Mouse (Mus musculus) C2C12 (cell line): ENCODE data around the gene Atp13a2. TPM values are rescaled to one million over a fixed set of nuclear protein-coding genes. Genes with fewer than 3 reads are reported as not detected.

Experiments used
- H3K27me3 ChIP-seq: one replicate; pipeline ENCODE4 v1.6.1; 2011; ENCODE audit not compliant: control insufficient read depth, insufficient read depth, insufficient read length
- H3K36me3 ChIP-seq: one replicate; pipeline ENCODE4 v1.6.1; 2011; ENCODE audit not compliant: control insufficient read depth, insufficient read depth
- H3K4me3 ChIP-seq: one replicate; pipeline ENCODE4 v1.5.1; 2011; ENCODE audit warnings: mild to moderate bottlenecking, control low read depth; ENCODE audit not compliant: poor library complexity, insufficient read depth, severe bottlenecking
- H3K79me2 ChIP-seq: one replicate; pipeline ENCODE4 v1.6.1; 2011; ENCODE audit not compliant: control insufficient read depth, insufficient read depth
- H3K79me3 ChIP-seq: one replicate; pipeline ENCODE4 v1.6.1; 2011; ENCODE audit warnings: low read depth, control low read depth
- H3ac ChIP-seq: one replicate; pipeline ENCODE3; 2011; ENCODE audit warnings: low read depth; ENCODE audit not compliant: control insufficient read depth, insufficient read length
- CEBPB ChIP-seq: IDR thresholded peaks from one replicate; pipeline ENCODE4 v1.6.1; 2011; ENCODE audit warnings: low read depth, mild to moderate bottlenecking, control low read depth, moderate library complexity
- CTCF ChIP-seq: IDR thresholded peaks from one replicate; pipeline ENCODE4 v1.5.1; 2011; ENCODE audit not compliant: control insufficient read depth, insufficient read depth, insufficient read length
- FOSL1 ChIP-seq: IDR thresholded peaks from one replicate; pipeline ENCODE4 v1.8.0; 2011; ENCODE audit warnings: mild to moderate bottlenecking, low read length; ENCODE audit not compliant: poor library complexity, insufficient read depth, severe bottlenecking
- MAX ChIP-seq: IDR thresholded peaks from one replicate; pipeline ENCODE4 v1.6.1; 2011; ENCODE audit warnings: mild to moderate bottlenecking, control low read depth
- MYOD1 ChIP-seq: IDR thresholded peaks from one replicate; pipeline ENCODE4 v1.6.1; 2011; ENCODE audit warnings: low read depth; ENCODE audit not compliant: control insufficient read depth, insufficient read length
- MYOG ChIP-seq: IDR thresholded peaks from one replicate; pipeline ENCODE4 v1.6.1; 2011; ENCODE audit not compliant: control insufficient read depth, insufficient read length; ENCODE audit errors: extremely low read depth
- USF1 ChIP-seq: IDR thresholded peaks from one replicate; pipeline ENCODE4 v1.6.1; 2011; ENCODE audit warnings: low read depth, mild to moderate bottlenecking, control low read depth, moderate library complexity
- polyA plus RNA-seq: library from polyadenylated mRNA; unstranded; fragments of >200 nt; fragmentation: generic; extraction: Trizol; gene quantifications from one replicate; pipeline ENCODE4 v1.2.1, GENCODE M21; 2012; ENCODE audit warnings: missing spikeins

Atp13a2 gene
- polyA plus RNA-seq, 1 experiment, result 17.1 TPM

DNA sequence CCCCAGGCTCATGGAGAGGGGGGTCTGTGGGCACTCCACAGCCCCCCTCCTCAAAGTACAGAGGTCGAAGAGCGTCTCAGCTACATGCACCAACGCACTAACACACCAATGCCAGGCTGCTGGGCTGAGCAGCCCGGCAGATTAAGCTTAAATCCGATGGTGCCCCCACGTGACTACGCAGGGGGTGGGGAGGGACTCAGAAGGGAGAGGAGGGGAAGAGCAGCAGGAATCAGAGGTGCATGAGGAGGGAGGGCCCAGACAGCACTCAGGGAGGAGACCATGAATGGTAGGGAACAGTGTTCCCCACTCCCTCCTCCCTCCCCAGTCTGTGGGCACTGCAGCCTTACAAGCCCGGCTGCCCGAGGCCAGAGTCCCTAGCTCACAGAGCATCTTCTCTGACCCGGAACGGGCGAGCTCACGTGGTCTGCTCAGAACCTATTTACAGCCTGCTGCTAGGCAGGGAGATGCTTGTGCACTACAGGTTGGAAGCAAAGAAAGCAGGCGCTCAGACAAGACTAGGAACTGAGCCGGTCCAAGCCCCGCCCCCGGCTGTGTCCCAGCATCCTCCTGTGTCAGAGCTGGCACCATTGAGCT lies 67.0 kb downstream of the Atp13a2 start:
- H3K79me2 ChIP-seq, result no peaks in the 10 kb centered on the region
- no peak overlapping the region for H3ac ChIP-seq
- H3K36me3 ChIP-seq, result no peaks in the 10 kb centered on the region
- no peaks in the 10 kb centered on the region for H3K27me3 ChIP-seq
- H3K79me3 ChIP-seq, result no peaks in the 10 kb centered on the region
- TF ChIP-seq USF1 (no peak), FOSL1 (no peak), MAX (no peak), MYOG (no peak), CEBPB (no peak), MYOD1 (no peak), CTCF (no peak)
- H3K4me3 ChIP-seq, result no peak overlapping the region

Other genes starting within 250 kb of the Atp13a2 start
- gene Padi6, start 244.2 kb upstream of the Atp13a2 start, polyA plus RNA-seq, result not detected
- 0.02 TPM for gene Padi4, start 212.6 kb upstream of the Atp13a2 start, polyA plus RNA-seq
- 1.1 TPM for gene Padi3, start 176.2 kb upstream of the Atp13a2 start, polyA plus RNA-seq
- gene Padi1, start 141.1 kb upstream of the Atp13a2 start, polyA plus RNA-seq, result 0.01 TPM
- gene Padi2, start 80.5 kb upstream of the Atp13a2 start, polyA plus RNA-seq, result 2.1 TPM
- 370 TPM for gene Sdhb, start 25.7 kb upstream of the Atp13a2 start, polyA plus RNA-seq
- 2.0 TPM for gene Mfap2, start 23.5 kb downstream of the Atp13a2 start, polyA plus RNA-seq
- 6.0 TPM for gene Crocc, start 73.7 kb downstream of the Atp13a2 start, polyA plus RNA-seq
- 70.2 TPM for gene Necap2, start 91.5 kb downstream of the Atp13a2 start, polyA plus RNA-seq
- not detected for gene Spata21, start 101.5 kb downstream of the Atp13a2 start, polyA plus RNA-seq
- 141 TPM for gene Szrd1, start 152.9 kb downstream of the Atp13a2 start, polyA plus RNA-seq
- gene Fbxo42, start 161.0 kb downstream of the Atp13a2 start, polyA plus RNA-seq, result 11.6 TPM
- gene Rsg1, start 227.1 kb downstream of the Atp13a2 start, polyA plus RNA-seq, result 1.6 TPM